Mouse (Mus musculus) G1E (cell line): ENCODE results near the gene AC124108.1. TPM values are rescaled to one million over a fixed set of nuclear protein-coding genes. Genes with fewer than 3 reads are reported as not detected.
"Not testable (repeated sequence)": the region's sequence is repeated elsewhere in the genome, so short reads cannot be mapped to it uniquely, and the experiment has no call there.

Experiments
- ATAC-seq: 2 replicates; pipeline ENCODE4 v1.8.0; 2016; ENCODE audit warnings: mild to moderate bottlenecking; ENCODE audit not compliant: insufficient number of reproducible peaks, poor library complexity, low FRiP score, severe bottlenecking; ENCODE audit errors: extremely low read depth
- DNase-seq: peaks from one replicate; pipeline ENCODE4 v3.0.0; 2012; ENCODE audit warnings: low spot score
- H3K27me3 ChIP-seq: 2 replicates; pipeline ENCODE4 v1.6.1; 2012; ENCODE audit warnings: mild to moderate bottlenecking, low read length, inconsistent platforms; ENCODE audit not compliant: insufficient read depth
- H3K36me3 ChIP-seq: replicated peaks from 2 replicates; pipeline ENCODE3; 2012; ENCODE audit warnings: mild to moderate bottlenecking, inconsistent platforms
- H3K4me1 ChIP-seq: 2 replicates; pipeline ENCODE4 v1.6.1; 2012; ENCODE audit warnings: low read depth, low read length, inconsistent platforms, mixed read lengths; ENCODE audit not compliant: insufficient read depth
- H3K4me3 ChIP-seq: 2 replicates; pipeline ENCODE4 v1.5.1; 2012; ENCODE audit warnings: low read depth, mild to moderate bottlenecking, inconsistent platforms, low read length, moderate library complexity, mixed read lengths
- H3K9me3 ChIP-seq: replicated peaks from 2 replicates; pipeline ENCODE4 v1.6.1; 2012; ENCODE audit warnings: inconsistent platforms
- CTCF ChIP-seq: IDR thresholded peaks from 2 replicates; pipeline ENCODE4 v1.5.1; 2012; ENCODE audit warnings: low read depth, low read length, inconsistent platforms, mixed read lengths
- GATA1 ChIP-seq: IDR thresholded peaks from 2 replicates; pipeline ENCODE4 v1.6.1; 2012; ENCODE audit warnings: borderline replicate concordance, low read length, inconsistent platforms, mixed read lengths
- GATA2 ChIP-seq: IDR thresholded peaks from 2 replicates; pipeline ENCODE4 v1.6.1; 2012; ENCODE audit warnings: low read depth, low read length, inconsistent platforms, borderline replicate concordance
- POLR2AphosphoS5 ChIP-seq: IDR thresholded peaks from 2 replicates; pipeline ENCODE4 v1.6.1; 2012; ENCODE audit warnings: low read depth, low read length, inconsistent platforms; ENCODE audit not compliant: insufficient replicate concordance
- TAL1 ChIP-seq: conservative IDR thresholded peaks from 2 replicates; pipeline ENCODE4 v1.6.1; 2012; ENCODE audit warnings: low read depth, low read length, inconsistent platforms, mixed read lengths
- polyA plus RNA-seq: library from polyadenylated mRNA; stranded (reverse); fragments of >175 nt; gene quantifications from 2 replicates; pipeline ENCODE4 v1.2.3, GENCODE M21; 2012
- total RNA-seq, 2 experiments: library from RNA; stranded (forward) in 1 of 2; stranded (reverse) in 1 of 2; fragments of 200-1000 nt in 1 of 2; fragments of >200 nt in 1 of 2; fragmentation: Nextera tagmentation in 1 of 2; gene quantifications; 2 replicates each; pipeline ENCODE4 v1.2.3; 2014 to 2017

AC124108.1 gene
- total and polyA plus RNA-seq, 3 experiments: 0.05 TPM; not detected in 2

DNA sequence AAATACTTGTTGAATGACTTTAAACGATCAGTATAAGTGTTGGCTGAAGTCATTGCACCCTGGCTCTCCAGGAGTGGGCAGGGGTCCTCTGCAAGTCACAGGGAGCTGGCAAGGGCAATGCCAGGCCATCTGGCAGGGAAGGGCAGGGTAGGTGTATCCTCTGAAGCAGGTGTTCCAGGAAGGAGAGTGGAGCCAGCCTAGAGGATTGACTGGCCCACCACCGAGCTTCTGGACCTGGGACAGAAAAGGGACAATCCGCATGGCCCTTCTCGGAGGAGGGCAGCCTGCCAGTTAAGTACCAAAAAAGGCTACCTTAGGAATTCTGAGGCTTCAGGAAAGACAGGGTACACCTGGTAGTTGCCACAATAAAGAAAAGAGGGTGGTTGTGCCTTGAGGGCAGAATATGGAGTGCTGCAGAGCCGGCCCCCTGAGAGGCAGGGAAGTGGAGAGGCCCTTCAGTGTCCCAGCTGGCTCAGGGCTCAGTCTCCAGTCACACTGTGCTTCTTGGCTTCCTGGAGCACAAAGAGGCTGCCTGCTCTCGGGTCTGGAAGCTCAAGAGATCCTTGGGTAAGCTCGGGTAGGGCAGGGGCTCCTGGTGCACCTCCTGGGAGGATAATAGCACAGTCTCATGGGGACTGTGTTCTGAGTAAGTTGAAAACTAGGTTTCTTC, 29.9 kb upstream of the AC124108.1 start:
- peaks cover 5% of the 10 kb centered on the region; the same call in 1 of the 2 replicates for H3K4me1 ChIP-seq
- H3K4me3 ChIP-seq: no peak overlapping the region
- no peaks in the 10 kb centered on the region for H3K9me3 ChIP-seq
- ATAC-seq: no peak
- DNase-seq: no peak
- peaks cover 62% of the 10 kb centered on the region for H3K27me3 ChIP-seq
- no peaks in the 10 kb centered on the region for H3K36me3 ChIP-seq
- TF ChIP-seq CTCF: no peak
- TF ChIP-seq TAL1: no peak
- TF ChIP-seq POLR2AphosphoS5: no peak
- TF ChIP-seq GATA1: no peak
- TF ChIP-seq GATA2: no peak

DNA sequence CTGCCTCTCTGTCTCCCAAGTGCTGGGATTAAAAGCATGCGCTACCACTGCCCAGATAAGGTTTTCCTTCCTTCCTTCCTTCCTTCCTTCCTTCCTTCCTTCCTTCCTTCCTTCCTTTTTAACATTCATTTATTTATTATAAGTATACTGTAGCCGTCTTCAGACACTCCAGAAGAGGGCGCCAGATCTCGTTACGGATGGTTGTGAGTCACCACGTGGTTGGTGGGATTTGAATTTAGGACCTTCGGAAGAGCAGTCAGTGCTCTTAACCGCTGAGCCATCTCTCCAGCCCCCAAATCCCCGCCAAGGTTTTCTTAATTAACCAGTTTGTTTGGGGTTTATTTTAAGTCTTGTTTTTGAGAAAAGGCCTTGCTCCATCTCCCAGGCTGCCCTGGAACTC, 28.6 kb upstream of the AC124108.1 start:
- peaks cover 58% of the 10 kb centered on the region for H3K27me3 ChIP-seq
- H3K9me3 ChIP-seq: not testable (repeated sequence)

DNA sequence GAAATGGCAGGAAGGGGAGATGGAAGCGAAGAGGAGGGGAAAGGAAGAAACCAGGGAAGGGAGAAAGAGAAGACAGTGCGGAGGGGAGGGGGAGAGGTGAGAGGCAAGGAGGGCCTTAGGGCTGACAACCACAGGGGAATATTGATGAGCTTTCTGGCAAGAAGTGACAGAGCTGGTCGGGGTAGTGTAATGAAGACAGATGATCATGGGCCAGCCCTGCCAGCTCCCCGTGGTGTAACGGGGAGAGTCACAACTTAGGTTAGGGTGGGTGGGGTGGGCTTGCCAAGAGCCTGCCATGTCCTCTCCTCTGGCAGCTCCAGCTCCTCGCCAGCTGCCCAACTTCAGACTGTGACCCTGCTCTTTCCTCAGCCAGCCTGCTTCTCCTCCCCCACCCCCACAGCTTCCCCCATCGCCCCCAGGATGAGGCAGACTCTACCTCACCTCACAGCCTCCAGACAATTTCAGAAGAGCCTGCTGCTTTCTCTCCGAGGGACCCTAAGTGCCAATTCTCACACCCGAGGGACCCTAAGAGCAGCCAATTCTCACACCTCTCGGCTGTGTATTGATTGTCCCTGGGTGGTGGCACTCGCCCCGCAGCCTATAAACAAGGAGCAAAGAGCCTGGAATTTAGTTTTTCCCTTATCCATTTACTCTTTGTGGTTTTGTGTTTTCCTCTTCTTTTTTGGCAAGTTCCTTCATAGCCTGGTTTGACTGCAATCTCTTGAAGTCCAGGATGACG, 26.3 kb upstream of the AC124108.1 start:
- no peak for ATAC-seq
- Histone ChIP-seq H3K4me3 (no peak overlapping the region), H3K27me3 (peaks cover 52% of the 10 kb centered on the region), H3K4me1 (peaks cover 5% of the 10 kb centered on the region), H3K9me3 (no peaks in the 10 kb centered on the region), H3K36me3 (no peaks in the 10 kb centered on the region)
- DNase-seq: no peak
- TF ChIP-seq GATA2: no peak
- no peak for TF ChIP-seq CTCF
- no peak for TF ChIP-seq GATA1
- TF ChIP-seq POLR2AphosphoS5: no peak
- TF ChIP-seq TAL1: no peak

More for the DNA sequence above, 28.6 kb upstream of the AC124108.1 start:
- H3K36me3 ChIP-seq, H3K4me3 ChIP-seq, ATAC-seq, DNase-seq, H3K4me1 ChIP-seq: not testable (repeated sequence)

DNA sequence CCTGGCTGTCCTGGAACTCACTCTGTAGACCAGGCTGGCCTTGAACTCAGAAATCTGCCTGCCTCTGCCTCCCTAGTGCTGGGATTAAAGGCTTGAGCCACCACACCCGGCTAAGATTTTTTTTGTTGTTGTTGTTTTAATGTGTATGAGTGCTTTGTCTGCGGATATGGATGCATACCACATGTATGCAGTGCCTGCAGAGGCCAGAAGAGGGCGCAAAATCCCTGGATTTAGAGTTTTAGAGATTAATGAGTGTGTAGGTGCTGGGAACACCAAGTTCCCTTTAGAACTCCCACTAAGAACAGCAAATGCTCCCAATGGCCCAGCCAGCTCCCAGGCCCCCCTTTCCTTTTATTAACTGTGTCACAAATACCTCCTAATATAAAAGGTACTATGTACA, 25.4 kb upstream of the AC124108.1 start:
- TF ChIP-seq GATA2: no peak
- TF ChIP-seq CTCF: peak; percentile 60
- no peak for DNase-seq
- no peak overlapping the region for H3K4me3 ChIP-seq
- H3K36me3 ChIP-seq: no peaks in the 10 kb centered on the region
- no peaks in the 10 kb centered on the region for H3K9me3 ChIP-seq
- H3K27me3 ChIP-seq: peaks cover 48% of the 10 kb centered on the region
- peaks cover 5% of the 10 kb centered on the region for H3K4me1 ChIP-seq
- no peak for ATAC-seq

DNA sequence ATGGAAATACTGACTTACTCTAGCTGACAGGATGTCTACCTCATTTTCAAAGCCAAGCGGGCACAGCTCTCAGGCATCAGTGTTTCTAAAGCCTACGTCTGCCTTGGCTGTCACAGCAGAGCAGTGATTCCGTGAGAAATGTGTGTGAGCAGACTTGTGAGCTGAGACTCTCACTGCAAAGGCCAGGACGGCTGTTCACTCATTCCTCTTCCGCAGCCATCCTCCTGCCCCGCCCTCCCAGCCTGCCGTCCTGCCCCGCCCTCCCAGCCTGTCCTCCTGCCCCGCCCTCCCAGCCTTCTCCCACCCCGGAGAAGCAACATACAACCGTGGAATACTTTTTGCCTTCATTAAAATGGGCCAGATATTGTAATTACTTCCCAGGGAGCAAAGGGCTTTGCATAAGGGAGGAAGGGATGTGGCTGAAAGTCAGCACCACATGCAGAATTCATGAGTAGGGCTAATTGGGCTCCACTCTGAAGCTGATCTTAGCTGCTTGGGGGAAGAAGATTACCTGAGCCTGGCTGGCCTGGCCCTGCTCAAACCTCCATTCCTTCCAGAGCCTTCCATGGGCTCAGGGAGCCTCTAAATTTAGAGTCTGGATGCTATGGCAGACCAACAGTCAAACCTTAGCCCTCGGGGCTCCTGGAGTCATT, 23.0 kb upstream of the AC124108.1 start:
- H3K4me3 ChIP-seq: no peak overlapping the region
- H3K4me1 ChIP-seq: peaks cover 5% of the 10 kb centered on the region
- DNase-seq (no peak), ATAC-seq (no peak)
- TF ChIP-seq POLR2AphosphoS5 (no peak), CTCF (no peak), TAL1 (no peak), GATA2 (no peak), GATA1 (no peak)
- H3K36me3 ChIP-seq: no peaks in the 10 kb centered on the region
- peaks cover 39% of the 10 kb centered on the region for H3K27me3 ChIP-seq
- no peaks in the 10 kb centered on the region for H3K9me3 ChIP-seq

DNA sequence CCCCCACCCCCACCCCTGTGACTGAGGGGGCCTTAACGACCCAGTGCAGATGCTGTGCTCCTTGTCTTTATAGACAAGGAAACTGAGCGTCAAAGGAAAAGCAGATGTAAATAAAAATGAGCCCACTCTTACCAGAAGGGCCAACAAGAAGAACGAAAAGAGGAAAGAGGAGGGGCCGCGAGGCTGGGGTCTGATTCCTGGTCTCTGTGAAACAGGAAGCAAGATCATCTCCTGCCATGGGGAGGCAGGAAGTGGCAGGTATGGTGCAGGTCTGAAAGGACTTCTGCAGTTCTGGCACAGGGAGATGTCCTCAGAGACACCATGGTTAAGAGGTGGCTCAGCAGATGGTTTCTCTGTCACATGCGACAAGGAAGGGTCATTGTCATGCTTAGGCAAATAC, 20.6 kb upstream of the AC124108.1 start:
- no peak overlapping the region for H3K4me3 ChIP-seq
- peaks cover 5% of the 10 kb centered on the region for H3K4me1 ChIP-seq
- no peak for DNase-seq
- ATAC-seq: no peak
- TF ChIP-seq GATA2 (no peak), POLR2AphosphoS5 (no peak), GATA1 (no peak), TAL1 (no peak), CTCF (no peak)
- no peaks in the 10 kb centered on the region for H3K9me3 ChIP-seq
- H3K27me3 ChIP-seq: peaks cover 21% of the 10 kb centered on the region
- H3K36me3 ChIP-seq: no peaks in the 10 kb centered on the region
